Mouse (Mus musculus): ENCODE data around the gene Foxj3.
"Not testable (repeated sequence)": the region's sequence is repeated elsewhere in the genome, so short reads cannot be mapped to it uniquely, and the experiment has no call there.

Gene Foxj3

DNA sequence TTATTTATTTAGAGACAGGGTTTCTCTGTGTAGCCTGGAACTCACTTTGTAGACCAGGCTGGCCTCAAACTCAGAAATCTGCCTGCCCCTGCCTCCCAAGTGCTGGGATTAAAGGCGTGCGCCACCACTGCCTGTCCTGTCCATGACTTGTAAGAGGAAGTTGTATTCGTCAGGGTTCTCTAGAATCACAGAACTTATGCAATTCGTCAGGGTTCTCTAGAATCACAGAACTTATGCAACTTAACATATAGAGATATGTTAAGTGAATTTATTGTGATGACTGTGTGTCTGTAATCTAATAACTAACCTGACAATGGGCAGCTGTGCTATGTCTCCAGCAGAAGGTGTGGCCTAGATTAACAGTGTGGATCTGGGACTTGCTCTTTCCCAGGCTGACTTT lies at the start of gene Foxj3:
Gene Foxj3 (plus strand): TSS at position 390 of the 400 bp plus-strand sequence.
- DNase-seq (ENCODE audit: low spot score) = not testable (repeated sequence)

DNA sequence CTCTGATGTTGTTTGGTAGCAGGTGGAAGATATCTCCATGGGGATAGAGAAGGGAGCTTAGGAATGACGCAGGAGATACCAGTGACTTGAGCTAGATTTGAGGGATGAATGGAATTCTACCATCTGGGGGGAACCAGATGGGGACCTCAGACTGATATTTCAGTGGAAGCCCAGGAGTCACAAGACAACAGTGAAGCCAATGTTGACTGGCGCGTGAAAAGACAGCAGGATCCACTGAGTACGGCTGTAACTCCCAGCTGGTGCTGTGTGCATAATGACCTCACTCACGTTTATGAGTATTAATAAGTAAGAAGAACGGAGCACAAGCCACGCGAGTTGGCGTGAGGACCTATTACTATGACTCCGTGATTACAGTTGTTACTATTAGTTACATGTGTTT lies 47.1 kb upstream of the Foxj3 start:
- no peak for DNase-seq (ENCODE audit: low spot score)

DNA sequence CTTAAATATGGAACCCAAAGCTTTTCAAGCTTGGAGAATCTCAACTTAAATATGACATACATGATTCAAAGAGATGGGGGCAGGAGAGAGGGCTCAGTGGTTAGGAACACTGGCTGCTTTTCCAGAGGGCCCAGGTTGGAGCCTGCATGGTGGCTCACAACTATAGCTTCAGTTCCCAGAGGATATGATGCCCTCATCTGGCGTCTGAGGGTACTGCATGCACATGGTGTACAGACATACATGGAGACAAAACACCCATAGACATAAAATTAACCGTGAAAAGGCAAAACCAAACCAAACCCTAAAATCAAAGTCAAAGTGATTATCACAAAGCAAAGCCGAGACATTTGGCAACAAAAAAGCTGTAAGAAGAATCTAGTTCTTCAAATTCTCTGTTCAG lies 46.0 kb upstream of the Foxj3 start:
- peak; percentile 66 for DNase-seq (ENCODE audit: low spot score)

DNA sequence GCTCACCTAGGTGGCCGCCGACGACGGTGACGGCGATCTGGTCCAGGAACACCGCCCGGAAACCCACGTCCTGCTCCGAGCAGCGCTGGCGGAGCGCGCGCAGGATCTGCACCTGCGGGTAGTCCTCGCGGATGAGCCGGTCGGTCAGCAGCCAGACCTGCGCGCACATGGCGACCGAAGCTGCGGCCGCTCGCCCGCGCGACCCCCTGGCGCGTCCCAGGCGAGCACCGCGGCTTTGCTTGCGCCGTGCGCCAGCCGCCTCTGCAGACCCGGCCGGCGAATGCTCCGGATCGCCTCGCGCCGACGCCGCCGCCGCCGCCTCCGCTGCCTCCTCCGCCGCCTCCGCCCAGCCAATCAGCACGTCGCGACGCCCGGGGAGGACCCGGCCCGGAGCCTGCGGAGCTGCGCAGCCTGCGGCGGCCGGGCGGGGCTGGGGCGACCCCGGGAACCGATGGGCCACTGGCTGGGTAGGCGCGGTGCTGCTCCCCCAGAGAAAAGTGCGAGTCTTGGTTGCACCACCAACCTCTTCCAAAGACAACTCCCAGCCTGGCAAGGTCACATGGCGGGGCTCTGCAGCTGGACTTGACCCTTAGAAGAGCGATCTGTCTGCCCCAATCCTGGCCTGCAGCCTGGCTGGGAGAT lies 44.4 kb upstream of the Foxj3 start, which contains the start of gene Rimkla:
Gene Rimkla (minus strand): TSS at position 338 of the 642 bp plus-strand sequence.
- peak; percentile 68 for DNase-seq (ENCODE audit: low spot score)

DNA sequence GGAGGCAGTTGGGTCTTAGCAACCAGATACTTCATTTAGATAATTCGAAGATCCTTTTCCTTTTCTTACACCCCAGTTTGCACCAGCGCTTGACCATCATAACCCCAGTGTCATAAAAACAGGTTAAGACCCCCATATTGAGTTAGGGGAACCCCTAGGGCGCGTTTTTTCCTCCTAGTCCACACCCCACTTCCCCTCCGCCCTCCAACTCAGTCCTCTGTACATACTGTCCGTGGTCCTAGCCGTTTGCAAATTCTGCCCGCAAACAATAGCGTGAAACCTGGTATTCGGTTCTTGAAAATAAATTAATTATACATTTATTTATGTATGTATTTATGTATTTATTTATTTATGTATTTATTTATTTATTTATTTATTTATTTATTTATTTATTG lies 43.9 kb upstream of the Foxj3 start:
- no peak for DNase-seq (ENCODE audit: low spot score)

DNA sequence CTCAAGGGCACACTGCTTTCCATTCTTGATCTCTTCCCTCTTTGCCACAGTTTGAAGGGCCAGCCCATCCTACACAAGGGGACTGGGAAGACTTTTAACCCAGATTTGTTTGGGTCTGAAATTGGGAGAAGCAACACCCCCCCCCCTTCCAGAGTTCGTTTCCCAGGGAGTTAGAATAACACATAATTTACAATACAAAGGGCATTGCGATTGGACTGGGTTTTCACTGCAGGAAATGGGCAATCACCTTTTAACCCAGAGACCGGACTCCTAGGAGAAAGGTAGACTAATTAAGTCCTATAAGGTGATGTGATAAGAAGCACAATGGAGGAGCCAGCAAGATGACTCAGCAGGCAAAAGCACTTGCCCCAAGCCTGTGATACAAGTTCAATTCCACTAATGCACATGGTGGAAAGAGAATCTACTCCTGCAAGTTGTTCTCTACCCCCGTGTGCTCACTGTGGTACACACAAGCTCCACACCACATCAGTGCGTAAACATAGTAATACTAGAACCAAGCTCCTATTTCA lies 38.4 kb upstream of the Foxj3 start:
- DNase-seq (ENCODE audit: low spot score) = no peak

DNA sequence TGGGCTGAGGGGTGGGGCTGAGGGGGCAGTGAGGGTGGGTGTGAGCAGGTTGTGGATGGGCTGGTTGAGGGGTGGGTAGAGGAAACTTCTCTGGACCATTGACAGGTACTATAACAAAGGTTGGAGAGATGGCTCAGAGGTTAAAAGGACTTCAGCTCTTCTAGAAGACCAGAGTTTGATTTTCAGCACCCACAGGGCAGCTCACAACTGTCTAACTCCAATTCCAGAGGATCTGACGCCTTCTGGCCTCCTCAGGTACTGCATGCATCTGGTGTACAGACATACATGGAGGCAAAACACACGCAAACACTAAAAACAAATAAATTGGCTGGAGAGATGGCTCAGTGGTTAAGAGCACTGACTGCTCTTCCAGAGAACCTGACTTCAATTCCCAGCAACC lies 25.2 kb upstream of the Foxj3 start:
- no peak for DNase-seq (ENCODE audit: low spot score)

DNA sequence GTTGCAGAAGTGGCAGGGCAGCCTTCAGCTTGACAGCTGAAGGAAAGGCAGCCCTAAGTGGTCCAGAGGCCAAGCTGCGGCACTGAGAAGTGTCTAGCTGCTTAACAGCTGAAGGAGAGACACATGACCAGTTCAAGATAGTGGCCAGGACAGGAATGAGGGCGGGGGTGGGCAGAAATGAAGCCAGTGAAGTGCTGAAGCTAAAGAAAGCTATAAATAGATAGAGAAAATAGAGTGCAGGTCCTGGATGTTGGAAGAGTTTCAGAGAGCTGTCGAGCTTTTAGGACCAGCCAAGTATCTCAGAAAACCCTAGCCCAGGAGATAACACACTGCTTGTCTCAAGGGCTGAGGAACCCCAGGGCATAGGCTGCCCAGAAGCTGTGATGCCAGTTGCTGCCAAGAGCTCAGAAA lies 24.1 kb upstream of the Foxj3 start:
- DNase-seq (ENCODE audit: low spot score) = no peak

DNA sequence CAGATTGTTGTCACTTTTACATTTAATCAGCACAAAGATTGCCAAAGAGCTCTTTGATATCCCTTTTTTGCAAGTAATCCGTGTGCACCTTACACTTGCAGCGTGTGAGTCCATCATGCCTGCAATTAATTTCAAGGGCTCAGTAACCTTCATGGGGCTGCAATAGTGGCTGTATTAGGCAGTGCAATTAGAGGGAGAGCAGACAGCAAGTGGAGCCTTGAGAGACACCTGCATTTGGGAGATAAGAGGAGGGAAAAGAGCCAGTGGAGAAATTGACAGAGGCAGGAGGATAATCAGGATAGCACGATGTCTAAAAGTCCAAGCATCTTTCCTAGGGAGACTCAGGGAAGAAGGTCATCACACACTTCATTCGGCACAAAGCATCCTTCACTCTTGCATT lies 13.2 kb upstream of the Foxj3 start:
- no peak for DNase-seq (ENCODE audit: low spot score)

DNA sequence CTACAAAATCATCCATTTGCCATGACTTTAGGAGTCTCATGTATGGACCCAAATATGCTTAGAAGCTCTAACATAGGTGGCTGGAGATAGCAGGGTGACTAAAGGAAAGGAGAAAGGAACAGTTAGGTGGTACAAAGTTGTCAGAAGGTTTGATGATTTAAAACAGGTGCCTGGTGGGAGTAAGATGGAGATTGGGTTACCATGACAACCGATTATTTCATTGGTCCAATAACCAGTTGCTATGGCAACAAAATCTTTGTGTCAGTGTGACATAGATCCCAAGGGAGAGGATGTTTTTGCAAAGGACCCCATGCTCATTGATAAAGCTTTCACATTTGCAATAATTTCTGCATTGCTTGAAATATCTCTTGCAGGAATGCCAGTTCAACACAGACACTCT lies 12.8 kb upstream of the Foxj3 start:
- no peak for DNase-seq (ENCODE audit: low spot score)

DNA sequence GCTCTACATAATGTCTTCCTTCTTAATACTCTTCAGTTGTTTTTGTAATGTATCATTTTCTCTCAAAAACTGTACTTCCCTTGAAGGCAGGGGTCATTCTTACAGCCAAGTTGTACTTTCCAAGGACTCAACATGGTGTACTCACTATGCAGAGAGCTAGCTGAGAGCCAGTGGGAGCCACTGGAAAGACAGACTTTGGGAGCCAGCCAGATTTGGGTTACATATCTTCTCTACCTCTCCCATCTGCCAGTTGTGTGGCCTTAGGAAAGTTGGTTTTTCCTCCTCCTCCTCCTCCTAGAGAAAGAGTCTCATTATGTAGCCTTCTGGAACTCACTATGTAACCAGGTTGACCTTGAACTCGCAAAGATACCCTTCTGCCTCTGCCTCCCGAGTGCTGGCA lies 12.3 kb upstream of the Foxj3 start:
- peak; percentile 53 for DNase-seq (ENCODE audit: low spot score)

DNA sequence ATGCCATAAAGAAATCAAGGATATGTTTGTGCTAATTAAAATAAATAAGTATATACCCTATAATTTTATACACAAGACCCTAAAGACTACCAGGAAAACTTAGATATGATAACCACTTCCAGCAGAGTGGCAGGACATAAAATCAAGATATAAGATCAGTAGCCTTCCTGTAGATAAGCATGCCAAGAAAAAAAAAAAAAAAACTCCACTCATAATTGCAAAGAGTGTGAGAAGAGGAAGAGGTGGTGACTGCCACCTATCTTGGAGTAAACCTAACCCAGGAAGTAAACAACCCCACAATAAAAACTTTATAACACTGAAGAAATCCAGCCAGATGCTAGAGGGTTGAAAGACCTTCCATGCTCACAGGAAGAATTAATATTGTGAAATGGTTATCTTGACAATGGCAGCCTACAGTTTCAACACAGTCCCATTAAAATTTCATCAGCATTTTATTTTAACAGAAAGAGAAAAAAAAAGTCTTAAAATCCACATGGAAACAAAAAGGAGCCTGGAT lies 10.4 kb upstream of the Foxj3 start:
- DNase-seq (ENCODE audit: low spot score) = no peak

DNA sequence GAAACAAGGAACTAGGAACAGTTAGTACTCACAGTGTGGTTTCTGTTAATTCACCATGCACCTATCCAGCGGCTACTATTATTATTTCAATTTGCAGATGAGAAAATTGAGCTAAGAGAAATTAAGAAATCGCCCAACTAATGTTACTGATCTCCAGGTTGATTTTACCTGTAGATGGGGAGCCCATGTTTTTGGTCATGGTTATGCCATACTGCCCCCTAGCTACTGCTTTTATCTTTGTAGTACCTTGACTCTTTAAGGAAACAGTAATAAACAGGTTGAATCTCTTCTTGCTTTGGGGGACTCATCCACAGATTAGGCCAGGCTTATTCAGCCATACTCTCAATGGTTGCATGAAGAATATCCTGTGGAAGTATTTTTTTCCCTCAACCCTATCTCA lies 5.0 kb upstream of the Foxj3 start:
- no peak for DNase-seq (ENCODE audit: low spot score)

DNA sequence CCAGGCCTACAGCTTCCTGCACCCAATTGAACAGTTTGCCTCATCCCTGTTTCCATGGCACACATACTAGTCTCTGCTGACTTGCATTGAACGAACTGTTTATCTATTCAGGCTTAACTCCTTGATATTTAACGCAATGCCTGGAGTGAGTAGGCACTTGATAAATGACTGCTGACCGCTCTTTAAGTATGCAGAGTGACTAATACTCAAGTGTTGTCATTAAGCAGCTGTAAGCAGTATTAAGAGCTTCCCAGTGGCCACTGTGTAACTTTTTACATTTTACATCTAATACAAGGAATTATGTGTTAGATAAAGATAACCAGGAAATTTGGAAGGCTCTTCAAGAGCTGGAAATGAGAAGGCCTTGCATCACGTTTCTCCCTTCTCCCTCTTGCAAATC lies 1.7 kb upstream of the Foxj3 start:
- no peak for DNase-seq (ENCODE audit: low spot score)

DNA sequence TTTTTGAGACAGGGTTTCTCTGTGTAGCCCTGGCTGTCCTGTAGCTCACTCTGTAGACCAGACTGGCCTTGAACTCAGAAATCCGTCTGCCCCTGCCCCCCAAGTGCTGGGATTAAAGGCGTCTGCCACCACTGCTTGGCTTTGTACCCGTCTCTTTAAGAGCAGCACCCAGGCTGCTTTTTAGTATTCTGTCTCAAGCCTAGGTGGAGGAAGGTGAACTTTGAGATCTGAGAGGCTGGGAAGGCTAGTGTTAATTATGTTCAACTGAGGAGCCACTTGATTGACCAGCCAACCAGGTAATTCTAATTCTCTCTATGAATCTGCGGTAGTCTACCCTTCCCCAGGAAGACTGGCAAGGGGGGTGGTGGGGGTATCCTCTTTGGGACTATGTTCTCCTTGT lies 632 bp downstream of the Foxj3 start:
- no peak for DNase-seq (ENCODE audit: low spot score)

DNA sequence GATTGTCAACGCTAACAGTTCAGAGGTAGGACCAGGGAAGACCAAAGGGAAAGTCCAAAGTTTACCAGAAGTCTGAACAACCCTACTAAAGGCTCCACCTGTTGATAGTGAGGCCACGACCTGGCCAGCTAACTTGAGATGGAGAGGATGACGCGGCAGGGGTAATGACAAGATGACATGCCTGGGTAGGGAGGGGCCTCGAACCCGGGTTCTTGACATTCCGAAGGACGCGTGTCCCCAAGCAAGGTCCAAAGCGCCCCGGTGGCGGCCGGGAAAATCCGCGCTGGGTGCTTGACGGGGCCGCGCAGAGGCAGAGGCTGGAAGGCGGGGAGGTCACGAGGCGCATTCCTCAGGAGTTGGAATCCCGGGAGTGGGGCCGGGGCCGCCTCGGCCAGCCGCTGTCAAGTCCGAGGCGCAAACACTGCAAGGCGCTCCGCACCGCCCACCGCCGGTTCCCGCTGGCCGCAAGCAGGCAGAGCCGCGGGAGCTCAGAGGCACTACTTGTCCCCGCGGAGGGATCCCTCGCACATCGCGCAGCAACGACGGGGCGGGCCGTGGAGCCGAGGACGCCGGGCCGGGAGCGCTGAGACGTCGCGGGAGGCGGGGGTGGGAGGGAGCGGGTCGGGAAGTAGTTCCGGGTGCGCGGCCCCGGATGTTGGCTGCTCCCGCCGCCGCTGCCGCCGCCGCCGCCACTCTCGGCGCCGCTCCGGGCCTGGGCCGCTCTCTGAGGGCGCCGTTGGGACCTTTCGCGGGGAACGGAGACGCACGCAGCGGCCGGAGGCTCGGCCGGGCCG lies 2.4 kb downstream of the Foxj3 start, which contains the start of gene Frg2f1:
Gene Frg2f1 (minus strand): TSS at position 499 of the 794 bp plus-strand sequence.
- peak; percentile 94 for DNase-seq (ENCODE audit: low spot score)

DNA sequence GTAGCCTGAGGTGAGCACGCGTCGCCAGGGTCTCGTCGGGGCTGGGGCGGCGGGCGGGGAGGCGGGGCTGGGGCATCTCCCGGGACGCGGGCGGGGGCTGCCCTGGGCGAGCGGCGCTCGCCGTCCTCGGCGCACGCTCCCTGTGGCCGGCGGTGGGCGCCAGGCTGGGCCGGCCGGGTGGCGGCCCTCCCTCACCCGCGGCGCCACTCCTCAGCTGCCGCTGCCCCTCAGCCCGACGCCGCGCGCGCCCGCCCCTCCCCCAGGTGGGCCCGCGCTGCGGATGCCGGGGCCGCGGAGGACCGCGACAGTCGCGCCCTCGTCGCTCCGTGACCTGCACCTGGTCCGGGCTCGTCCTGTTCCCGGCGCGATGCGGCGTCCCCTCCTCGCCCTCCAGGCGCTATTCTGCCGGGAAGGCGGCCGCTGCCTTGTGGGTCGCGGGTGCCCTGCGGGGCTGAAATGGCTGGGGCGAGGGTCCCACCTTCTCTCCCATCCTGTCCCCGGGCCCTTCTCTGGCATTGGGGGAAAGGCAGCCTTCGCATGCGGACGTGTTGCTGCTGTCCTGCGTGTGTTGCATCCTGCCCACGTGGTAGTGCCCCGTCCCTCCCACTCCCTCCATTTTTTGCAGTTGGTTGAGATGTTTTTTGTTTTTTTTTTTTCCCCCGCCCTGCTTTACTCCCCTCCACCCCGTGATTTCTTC lies 3.2 kb downstream of the Foxj3 start:
- peak; percentile 76 for DNase-seq (ENCODE audit: low spot score)

DNA sequence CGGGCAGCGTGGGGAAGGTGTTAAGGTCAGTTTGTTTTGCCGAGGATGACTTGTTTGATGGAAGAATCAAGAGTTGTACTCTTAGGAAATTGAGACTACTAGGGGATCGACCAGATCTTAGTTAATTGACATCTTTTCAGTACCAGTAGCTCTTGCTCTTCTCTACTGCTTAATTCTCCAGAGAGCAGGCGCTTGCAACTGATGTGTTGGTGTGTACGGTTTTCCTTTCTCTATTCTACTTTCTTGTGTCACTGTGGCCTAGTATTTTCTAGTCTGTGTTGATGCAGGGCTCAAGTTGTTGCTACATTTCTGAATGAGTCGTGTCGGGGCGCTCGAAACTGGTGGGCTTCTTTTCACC lies 3.7 kb downstream of the Foxj3 start:
- no peak for DNase-seq (ENCODE audit: low spot score)

DNA sequence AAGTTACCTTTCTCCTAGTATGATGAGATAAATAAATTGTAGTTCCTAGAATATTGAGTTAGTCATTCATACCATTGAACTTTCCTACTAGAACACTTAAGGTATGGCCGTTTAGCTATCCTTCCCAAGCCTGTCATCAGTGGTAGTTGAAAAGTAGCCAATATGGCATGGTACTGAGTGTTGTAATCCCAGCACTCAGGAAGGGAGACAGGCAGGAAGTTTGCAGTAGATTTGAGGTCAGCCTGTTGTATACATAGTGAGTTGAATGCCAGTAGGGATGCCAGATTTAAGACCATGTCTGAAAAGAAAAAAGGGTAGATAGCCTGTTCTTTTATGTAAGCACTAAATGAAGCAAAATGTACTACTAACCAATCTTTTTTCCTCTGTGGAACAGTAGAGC lies 14.1 kb downstream of the Foxj3 start:
- no peak for DNase-seq (ENCODE audit: low spot score)

DNA sequence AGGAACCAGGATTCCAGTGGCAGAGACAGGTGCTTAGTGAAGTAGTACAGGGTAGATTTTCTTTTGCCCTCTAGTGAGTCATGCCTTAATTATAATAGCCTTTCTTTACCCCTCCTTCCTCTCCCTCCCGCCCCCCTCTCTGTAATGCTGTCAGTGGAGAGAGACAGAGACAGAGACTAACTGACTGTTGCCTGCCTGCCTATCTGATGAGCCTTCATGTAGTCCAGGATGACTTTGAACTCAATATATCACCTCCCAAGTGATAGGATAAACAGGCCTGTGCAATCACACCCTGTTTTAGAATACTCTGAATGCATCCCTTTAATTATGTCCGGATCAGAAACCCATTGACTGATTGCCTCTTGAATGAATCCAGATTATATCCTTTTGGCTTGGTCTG lies 18.7 kb downstream of the Foxj3 start:
- DNase-seq (ENCODE audit: low spot score) = no peak

DNA sequence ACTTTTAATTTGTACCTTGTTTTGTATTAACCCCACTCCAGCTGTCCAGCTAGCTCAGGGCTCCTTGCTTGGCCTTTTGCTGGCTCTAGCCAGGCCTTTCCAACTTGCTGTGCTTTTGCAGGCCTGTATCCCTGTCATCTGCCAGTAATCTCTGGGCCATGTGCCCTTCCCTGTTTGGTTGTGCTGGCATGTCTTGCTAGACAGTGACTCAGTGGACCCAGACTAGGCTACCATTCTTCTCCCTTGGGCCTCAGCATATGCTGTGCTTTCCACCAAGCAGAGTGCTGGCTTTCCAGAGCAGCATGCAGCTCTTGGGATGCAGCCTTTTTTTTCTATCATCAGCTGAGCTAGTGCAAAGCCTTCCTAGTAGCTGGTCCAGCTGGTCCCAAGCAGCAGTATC lies 26.3 kb downstream of the Foxj3 start:
- DNase-seq (ENCODE audit: low spot score) = no peak

DNA sequence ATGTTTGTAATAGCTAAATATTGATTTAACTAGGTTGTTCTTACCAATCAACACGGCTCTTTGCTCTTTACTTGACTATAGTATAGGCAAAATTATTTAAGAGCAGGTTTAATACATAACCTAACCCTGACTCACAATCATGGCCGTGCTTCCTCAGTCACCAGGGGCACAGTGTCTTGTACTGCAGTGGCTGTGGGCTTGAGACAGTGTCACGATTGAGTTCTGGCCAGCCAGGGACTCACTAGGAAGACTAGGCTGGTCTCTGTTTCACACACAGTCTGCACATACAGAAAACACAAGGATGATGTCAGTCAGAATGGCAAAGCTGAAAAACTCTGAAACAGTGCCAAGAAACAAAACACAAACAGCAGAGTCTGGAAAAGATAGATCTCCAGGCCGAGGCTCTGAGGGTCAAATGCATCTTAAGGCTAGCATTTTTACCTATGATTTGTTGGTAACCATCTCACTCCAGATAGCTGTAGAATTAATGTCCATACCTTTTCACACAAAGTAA lies 29.6 kb downstream of the Foxj3 start:
- no peak for DNase-seq (ENCODE audit: low spot score)
